Mouse (Mus musculus) CD4-positive, CD25-positive, alpha-beta regulatory T cell, adult 4 months (primary cell): ENCODE data around the gene Nfasc. TPM values are rescaled to one million over a fixed set of nuclear protein-coding genes. Genes with fewer than 3 reads are reported as not detected.
A peak's percentile ranks its signal among the peaks of the same experiment; 100 is the strongest.

Source experiments
- ATAC-seq: one replicate; pipeline ENCODE4 v1.8.0; 2017
- polyA plus RNA-seq, 2 experiments: library from polyadenylated mRNA; unstranded; fragments of 100-300 nt; shearing (Covaris generic); gene quantifications; one replicate each; pipeline ENCODE4 v1.2.1; 2017

The Nfasc gene
- polyA plus RNA-seq: not detected

GRCm38 (mm10) chr1:132741175-132741997, at the start of gene Nfasc:
TSS of gene Nfasc (minus strand) at chr1:132741797.
- ATAC-seq: no peak

DNA sequence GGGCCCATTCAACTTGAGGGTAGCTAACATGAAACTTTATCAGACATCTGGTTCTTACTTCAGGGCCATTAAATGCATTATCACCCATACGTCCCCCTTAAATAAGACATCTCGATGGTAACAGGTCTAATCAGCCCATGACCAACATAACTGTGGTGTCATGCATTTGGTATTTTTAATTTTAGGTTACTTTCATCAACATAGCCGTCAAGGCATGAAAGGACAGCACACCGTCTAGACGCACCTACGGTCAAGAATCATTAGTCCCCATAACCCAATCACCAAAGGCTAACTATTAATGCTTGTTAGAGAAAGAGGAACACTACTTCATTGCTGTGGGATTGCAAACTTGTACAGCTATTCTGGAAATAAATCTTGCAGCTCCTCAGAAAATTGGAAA, 49.5 kb upstream of the Nfasc start:
- ATAC-seq: peak; percentile 89

- ATAC-seq: no peak
Observed at GRCm38 (mm10) chr1:132786866-132787265, 45.3 kb upstream of the Nfasc start.

- no peak for ATAC-seq
Observed at GRCm38 (mm10) chr1:132781607-132782445, 40.2 kb upstream of the Nfasc start.

- no peak for ATAC-seq
Observed at GRCm38 (mm10) chr1:132780961-132781360, 39.4 kb upstream of the Nfasc start.

DNA sequence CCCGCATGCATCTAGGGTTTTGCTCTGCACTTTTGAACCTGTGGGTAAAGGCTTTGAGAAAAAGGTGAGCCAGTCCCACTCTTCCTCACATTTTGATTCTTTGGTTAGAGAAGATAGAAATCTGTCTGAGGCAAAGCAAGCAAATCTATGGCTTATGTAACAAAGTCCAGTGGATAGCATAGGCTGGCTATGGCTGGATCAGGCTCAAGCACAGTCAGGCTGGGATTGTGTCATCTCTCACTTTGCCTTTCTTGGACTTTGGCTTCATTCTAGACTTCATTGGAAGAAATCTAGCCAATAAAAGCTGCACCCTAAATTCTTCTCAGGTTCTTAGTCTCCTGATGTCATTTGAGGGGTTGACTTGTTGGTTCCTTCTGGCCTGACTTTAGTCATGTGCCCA, 38.7 kb upstream of the Nfasc start:
- ATAC-seq: no peak

DNA sequence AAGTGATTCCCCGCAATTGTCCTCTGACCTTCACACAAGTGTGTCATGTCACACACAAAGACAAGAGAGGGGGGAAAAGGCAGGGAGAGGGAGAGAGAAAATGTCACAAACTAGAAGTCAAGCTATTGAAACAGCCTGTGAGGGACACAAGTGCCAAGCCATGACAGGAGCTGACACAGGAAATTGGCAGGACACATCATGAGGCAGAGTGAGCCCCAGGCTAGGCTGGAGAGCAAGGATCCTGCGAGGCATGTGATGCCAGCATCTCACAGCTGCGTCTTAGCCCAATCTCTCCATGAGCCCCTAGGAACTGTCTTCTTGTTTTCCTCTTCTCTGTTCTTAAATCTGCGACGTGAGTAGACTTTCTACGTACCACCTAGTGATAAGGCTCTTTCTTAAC, 33.4 kb upstream of the Nfasc start:
- no peak for ATAC-seq

DNA sequence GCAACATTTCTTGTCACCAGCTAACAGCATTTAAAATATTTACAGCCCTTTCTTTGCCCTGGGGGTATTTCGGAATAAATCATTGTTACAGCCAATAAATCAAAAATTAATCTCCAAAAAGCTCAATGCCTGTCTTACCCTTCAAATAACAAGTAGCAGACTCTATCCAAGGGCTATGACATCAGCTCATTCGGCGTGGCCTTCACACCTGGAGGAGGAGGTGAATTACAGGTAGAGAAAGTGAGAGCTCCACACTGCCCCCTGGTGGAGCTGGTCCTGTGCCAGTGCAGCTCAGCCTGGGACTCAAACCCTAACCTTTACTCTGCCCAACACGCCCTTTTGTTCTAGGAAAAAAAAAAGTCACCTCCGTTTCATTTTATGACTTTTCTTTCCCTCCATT, 29.8 kb upstream of the Nfasc start:
- ATAC-seq: no peak

- no peak for ATAC-seq
Observed at GRCm38 (mm10) chr1:132769559-132769958, 28.0 kb upstream of the Nfasc start.

DNA sequence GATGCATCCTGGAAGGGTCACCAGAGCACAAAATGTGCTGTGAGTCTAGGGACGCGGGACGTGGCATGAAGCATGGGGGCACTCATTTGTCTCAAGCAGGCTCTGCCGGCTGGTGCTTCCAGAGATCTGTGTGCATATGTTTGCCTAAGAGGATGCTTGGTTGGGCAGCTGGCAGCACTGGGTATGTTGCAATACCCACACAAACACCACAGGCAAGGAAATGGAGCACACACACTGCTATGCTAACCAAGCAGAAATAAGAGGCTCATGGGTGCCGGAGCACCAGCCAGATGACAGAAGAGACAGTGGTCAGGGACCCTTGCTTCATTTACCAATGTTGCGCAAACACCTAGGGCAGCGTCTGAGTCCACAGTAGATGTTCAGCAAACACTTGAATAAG, 25.8 kb upstream of the Nfasc start:
- ATAC-seq: no peak

DNA sequence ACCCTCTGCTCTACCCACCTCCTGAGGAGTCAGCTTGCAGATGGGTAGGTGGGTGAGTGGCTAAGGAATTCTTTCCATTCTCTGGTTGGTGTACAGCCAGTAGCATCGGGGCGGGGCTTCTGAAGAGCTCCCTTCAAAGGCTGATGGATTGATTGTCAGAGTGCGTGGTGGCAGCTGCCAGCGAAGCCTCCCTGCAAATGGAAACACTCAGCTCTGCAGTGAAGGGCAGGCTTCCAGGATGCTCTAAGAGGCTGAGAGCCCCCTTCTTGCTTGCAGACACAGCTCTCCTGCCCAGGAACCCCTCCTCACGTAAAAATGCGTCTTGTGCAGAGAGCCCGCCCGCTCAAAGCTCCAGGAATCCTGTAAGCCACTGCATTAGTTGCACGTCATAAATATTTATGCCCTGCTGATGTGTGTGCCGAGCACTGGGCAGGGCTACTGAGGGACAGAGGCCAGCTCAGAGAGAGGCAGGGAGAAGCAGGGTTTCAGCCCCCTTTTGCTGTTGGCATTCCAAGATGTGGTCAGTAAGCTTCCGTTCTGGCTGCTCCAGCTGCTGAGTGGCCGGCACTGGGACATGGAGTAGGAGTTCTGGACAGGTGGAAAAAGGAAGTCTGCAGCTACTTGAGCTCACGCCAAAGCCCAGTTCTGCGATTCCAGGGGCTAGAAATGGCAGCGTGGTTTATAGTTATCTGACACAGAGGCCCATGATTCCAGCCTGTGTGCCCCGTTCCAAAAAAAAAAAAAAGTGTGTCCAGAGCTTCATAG, 24.5 kb upstream of the Nfasc start:
- ATAC-seq: no peak

DNA sequence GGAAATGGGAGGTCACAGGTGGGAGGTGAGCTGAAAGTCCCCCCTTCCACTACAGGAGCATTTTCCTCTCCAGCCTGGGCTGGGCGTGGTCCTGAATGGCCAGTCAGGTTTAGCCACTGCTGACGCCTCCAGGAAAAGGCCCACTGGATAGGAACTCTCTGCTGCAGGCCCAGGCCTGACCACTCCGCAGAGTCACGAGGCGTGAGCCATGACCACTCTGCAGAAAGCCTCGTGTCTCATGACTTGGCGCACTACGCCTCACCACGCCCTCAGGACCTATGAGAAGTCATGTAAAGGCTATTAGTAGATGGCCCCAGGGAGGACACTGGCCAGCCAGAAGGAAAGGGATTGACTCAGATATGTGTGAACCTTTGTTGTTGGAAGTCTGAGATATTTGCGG, 23.6 kb upstream of the Nfasc start:
- no peak for ATAC-seq

- ATAC-seq: no peak
Observed at GRCm38 (mm10) chr1:132759390-132759789, 17.8 kb upstream of the Nfasc start.

DNA sequence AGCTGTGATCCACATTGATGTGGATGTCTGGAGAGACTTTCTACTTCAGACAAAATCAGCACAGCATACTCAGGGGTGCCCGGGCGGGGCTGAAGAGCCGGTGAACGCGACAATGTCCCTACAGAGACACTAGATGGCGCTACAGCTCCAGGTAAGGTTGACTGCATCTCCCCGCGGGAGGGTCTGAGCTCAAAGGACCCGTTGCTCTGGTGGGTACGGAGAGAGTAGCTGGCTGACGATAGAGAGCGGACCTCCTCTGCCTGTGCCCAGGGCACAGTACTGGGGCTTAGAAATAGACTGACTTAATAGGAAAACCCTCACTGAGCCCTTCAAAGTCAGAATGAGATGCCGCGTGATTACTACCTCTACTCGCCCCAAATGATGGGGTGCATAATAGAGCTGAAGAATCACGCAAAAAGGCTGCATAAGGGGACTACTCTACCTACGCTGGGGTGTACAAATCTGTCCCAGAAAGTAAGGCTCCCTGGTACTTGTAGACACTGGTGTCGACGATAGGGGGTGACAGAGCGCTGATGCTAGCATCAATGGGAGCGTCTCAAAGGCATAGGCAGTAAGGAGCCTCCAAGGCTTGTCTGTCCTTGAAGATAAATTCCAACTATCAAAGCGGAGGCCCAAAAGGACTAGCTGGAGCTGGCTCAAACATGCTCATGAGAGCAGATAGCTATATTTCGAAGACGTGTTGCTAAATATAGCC, 17.2 kb upstream of the Nfasc start:
- no peak for ATAC-seq

- ATAC-seq: no peak
Observed at GRCm38 (mm10) chr1:132755211-132755610, 13.6 kb upstream of the Nfasc start.

DNA sequence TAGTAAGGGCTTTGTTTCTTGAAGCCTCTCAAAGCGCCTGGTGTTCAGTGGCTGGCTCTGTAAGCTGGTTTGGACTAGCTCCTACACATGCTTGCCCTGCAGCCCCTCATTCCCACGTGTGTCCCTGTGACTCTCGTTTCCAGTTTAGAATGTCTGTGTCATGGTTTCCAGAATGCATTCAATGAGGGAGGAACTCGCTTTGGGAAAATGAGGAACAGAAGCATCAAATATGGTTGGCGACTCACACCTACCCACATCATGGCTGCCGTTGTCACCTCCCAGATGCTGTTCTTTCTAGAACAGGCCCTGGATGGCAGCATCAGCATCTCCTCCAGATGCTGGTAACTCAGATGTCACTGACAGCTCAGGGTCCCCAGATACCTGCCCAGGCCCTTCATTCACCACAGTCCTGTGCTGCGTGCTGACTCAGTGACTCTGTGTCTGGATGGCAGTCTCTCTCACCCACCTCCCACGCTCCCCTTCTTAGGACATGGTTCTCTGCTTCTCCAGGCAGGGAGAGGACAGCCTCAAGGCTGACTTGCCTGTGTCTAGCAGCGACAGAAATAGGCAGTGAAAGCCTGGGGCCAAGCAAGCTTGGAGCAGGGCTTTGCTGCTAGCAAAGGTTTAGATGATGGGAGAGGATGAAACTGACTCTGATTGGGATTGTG, 7.8 kb upstream of the Nfasc start:
- no peak for ATAC-seq

DNA sequence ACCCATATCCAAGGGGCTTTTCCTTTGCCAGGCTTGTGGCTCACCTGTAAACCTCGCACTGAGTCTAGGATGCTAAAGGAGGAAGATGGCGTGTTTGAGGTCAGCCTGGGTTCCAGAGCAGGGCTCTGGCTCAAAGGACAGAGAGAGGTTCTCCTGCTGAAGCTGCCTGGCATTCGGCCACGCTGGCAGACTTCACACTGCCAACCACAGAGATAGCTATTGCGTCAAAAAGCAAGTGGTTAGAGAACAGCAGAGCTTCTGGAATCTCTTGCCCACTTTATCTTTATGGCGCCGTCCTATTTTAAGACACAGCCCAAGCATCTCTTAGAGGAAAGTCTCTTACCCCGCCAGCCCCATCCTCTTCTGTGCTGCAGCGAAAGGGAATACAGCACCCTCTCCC, 4.7 kb upstream of the Nfasc start:
- no peak for ATAC-seq

DNA sequence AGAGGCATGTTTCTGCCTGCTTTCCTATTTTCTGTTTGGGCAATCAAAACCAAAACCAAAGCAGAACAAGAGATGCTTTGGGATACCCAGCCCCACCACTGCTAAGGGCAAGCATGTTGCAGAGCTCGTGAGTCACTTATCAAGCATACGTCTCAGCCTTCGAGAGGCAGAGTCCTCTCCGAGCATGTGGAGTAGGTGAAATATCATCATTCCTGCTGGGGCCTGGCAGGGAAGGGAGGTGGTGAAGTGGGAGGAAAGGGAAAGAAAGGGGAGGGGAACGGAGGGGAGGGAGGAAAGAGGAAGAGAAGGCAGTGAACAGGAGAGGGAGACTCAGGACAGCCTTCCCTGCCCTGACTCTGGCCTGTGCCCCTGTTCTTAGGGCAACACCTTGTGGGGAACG, 4.0 kb upstream of the Nfasc start:
- no peak for ATAC-seq

GRCm38 (mm10) chr1:132739077-132739521, 2.5 kb downstream of the Nfasc start:
- no peak for ATAC-seq

DNA sequence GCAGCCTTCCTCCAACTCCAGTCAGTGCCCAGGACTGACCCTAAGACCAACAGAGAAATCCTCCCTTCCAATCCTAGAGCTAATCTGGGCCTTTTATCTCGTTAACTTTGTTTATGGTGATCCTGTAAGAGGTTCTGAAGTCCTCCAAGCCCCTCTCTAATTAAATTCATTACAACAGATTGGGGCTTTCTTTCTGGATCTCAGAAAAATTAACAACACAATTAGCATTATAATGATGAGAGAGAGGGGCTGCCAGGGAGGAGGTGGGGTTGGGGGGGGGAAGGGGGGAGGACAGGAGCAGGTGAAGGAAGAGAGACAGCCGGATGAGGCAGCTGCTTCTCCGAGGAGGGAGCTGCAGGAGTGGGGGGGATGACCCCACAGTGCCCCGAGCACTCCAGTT, 5.4 kb downstream of the Nfasc start:
- ATAC-seq: no peak

GRCm38 (mm10) chr1:132733873-132734447, 7.6 kb downstream of the Nfasc start:
- ATAC-seq: no peak
